In genomic region chr2:29237623-29238022, GRCm38 (mm10) we compare ENCODE assay signal across 9 mouse cellular contexts. TPM values are rescaled to one million over a fixed set of nuclear protein-coding genes. Genes with fewer than 3 reads are reported as not detected.
DNase-seq lines count a peak whose midpoint lies in the region; ATAC-seq and TF ChIP-seq lines count a peak whose summit lies in the region.
"Had no signal": no experiment of that assay in that cellular context is flagged by ENCODE, and none has a peak within 500 bp of the region (broad histone marks: within the 10 kb centered on the region; RNA-seq: fewer than 3 reads in every experiment).

No protein-coding gene starts in this region.

- H3K9ac ChIP-seq in kidney, embryonic 15.5 days, result no peak overlapping the region
- H3K9ac ChIP-seq: embryonic facial prominence, embryonic 15.5 days had no signal

- no peak overlapping the region for H3K4me2 ChIP-seq in kidney, embryonic 15.5 days
- H3K4me2 ChIP-seq: embryonic facial prominence, embryonic 15.5 days had no signal

- peak; percentile 80 for DNase-seq in kidney, adult 2 months
- peak; percentile 18 for DNase-seq in MEL-GATA-1-ER (ENCODE audit: extremely low read depth, low read depth)
- peak; percentile 87 for DNase-seq in cerebellum, adult 11-12 months
- DNase-seq in gastrocnemius, postnatal 14 days, result peak; percentile 80
- DNase-seq in layer of hippocampus, postnatal 36 days, result peak; percentile 68
- peak; percentile 61 for DNase-seq in naive thymus-derived CD4-positive, alpha-beta T cell, adult 2 months (ENCODE audit: low read depth)
- DNase-seq in thymus, postnatal 36 days, result peak; percentile 44 to 48

- intact Hi-C loops in gastrocnemius, postnatal 14 days (cut with DNase I; ENCODE audit: low total_unique reads), result loop anchor here (5.0 kb wide), 1 partner anchor 35 kb away; no protein-coding TSS in a partner anchor

- H3K36me3 ChIP-seq in kidney, adult 2 months (ENCODE audit: control insufficient read depth, insufficient read depth, low read length), result no peaks in the 10 kb centered on the region
- no peaks in the 10 kb centered on the region for H3K36me3 ChIP-seq in kidney, embryonic 15.5 days
- H3K36me3 ChIP-seq: embryonic facial prominence, embryonic 15.5 days had no signal

- TF ChIP-seq CTCF in kidney, adult 2 months (conservative IDR thresholded peaks at IDR 0.05; ENCODE audit: insufficient read depth, insufficient read length, low read depth, low read length), result peak; percentile 86

- ATAC-seq in kidney, embryonic 15.5 days (replicated peaks; ENCODE audit: low FRiP score), result no peak

- no peak for TF ChIP-seq POLR2A in kidney, adult 2 months (IDR thresholded peaks at IDR 0.05; ENCODE audit: low read depth, low read length)

- H3K27ac ChIP-seq in kidney, adult 2 months (ENCODE audit: insufficient read depth, low read depth, low read length), result no peak overlapping the region
- H3K27ac ChIP-seq in kidney, embryonic 15.5 days, result no peak overlapping the region
- H3K27ac ChIP-seq: embryonic facial prominence, embryonic 15.5 days had no signal

- WGBS in kidney, adult 2 months, result 29% methylated on average over 4 of the region's 4 CpGs
- WGBS in kidney, embryonic 15.5 days, result 30% methylated on average over 4 of the region's 4 CpGs

- no peak overlapping the region for H3K4me3 ChIP-seq in kidney, adult 2 months (ENCODE audit: insufficient read depth, low read depth, low read length)
- H3K4me3 ChIP-seq in kidney, embryonic 15.5 days (replicated peaks), result no peak overlapping the region
- H3K4me3 ChIP-seq: embryonic facial prominence, embryonic 15.5 days had no signal

- no peaks in the 10 kb centered on the region for H3K9me3 ChIP-seq in kidney, embryonic 15.5 days (replicated peaks)
- H3K9me3 ChIP-seq: embryonic facial prominence, embryonic 15.5 days had no signal

- no peaks in the 10 kb centered on the region for H3K27me3 ChIP-seq in kidney, adult 2 months (replicated peaks; ENCODE audit: control insufficient read depth, insufficient read depth, low read length)
- H3K27me3 ChIP-seq in kidney, embryonic 15.5 days, result peaks cover 35% of the 10 kb centered on the region; the same call in 1 of the 2 replicates

- H3K4me1 ChIP-seq in kidney, adult 2 months (ENCODE audit: control insufficient read depth, insufficient read depth, low read length), result peaks cover 9% of the 10 kb centered on the region; the same call in 1 of the 2 replicates
- H3K4me1 ChIP-seq in kidney, embryonic 15.5 days, result peaks cover 18% of the 10 kb centered on the region

RNA-seq across cellular contexts. Expression of gene Ntng2, which starts 15.2 kb away (rescaled TPM):
- polyA plus RNA-seq in kidney, adult 2 months (2012; rRNA removed), result 18.2 and 23.2 TPM in 2 replicates
- 3.9 and 4.1 TPM in 2 replicates for polyA plus RNA-seq in kidney, embryonic 15.5 days (2015; fragmentation: Nextera tagmentation; extraction: Ambion mirVana)
- total RNA-seq in gastrocnemius, postnatal 14 days (2021), result 10 to 100 TPM; 24.2 to 28.2 TPM
- 100 to 1,000 TPM; 100 to 101 TPM for total RNA-seq in layer of hippocampus, postnatal 36 days (2021)

Comparison
In these comparisons a context has a peak if more than half of its experiments do, and no peak if none do; other contexts are left out.
1. DNase-seq: peak in every context shown above with its lines; median percentile 87 in cerebellum, adult 11-12 months; 80 in kidney, adult 2 months; 80 in gastrocnemius, postnatal 14 days; 68 in layer of hippocampus, postnatal 36 days; 61 in naive thymus-derived CD4-positive, alpha-beta T cell, adult 2 months; 46 in thymus, postnatal 36 days; 18 in MEL-GATA-1-ER.